Mouse (Mus musculus): ENCODE measurements around the gene Ccnf. TPM values are rescaled to one million over a fixed set of nuclear protein-coding genes. Genes with fewer than 3 reads are reported as not detected.

The Ccnf gene
- total and polyA plus RNA-seq, 2 experiments from 2014 or later, result 7.1 to 10.2 TPM

GRCm38 (mm10) chr17:24250988-24251319, 330 bp downstream of the Ccnf start:
- Histone ChIP-seq H3K9me3 (ENCODE audit: low read length) (no peaks in the 10 kb centered on the region), H3K27me3 (ENCODE audit: insufficient read depth, low read length) (no peaks in the 10 kb centered on the region), H3K4me1 (ENCODE audit: insufficient read depth, low read length) (peaks cover 6% of the 10 kb centered on the region; the same call in 1 of the 2 replicates), H3K4me3 (ENCODE audit: low read length) (peak overlapping the region; percentile 80), H3K4me2 (ENCODE audit: low read depth, low read length) (peak overlapping the region; percentile 86), H3K27ac (no peak overlapping the region; the same call in 1 of the 2 replicates), H3K36me3 (ENCODE audit: insufficient read depth, low read length) (0 out of 2 replicates have a peak, but pooled peaks cover 5% of the 10 kb centered on the region), H3K9ac (replicated peaks; ENCODE audit: low read length) (peak overlapping the region; percentile 71)
- ATAC-seq, result no peak; the same call in 1 of the 2 replicates
- WGBS, result 1% methylated on average over 32 of the region's 32 CpGs
- TF ChIP-seq CTCF (IDR thresholded peaks at IDR 0.05; ENCODE audit: low read depth), result no peak
- DNase-seq (ENCODE audit: low spot score), result no peak

DNA sequence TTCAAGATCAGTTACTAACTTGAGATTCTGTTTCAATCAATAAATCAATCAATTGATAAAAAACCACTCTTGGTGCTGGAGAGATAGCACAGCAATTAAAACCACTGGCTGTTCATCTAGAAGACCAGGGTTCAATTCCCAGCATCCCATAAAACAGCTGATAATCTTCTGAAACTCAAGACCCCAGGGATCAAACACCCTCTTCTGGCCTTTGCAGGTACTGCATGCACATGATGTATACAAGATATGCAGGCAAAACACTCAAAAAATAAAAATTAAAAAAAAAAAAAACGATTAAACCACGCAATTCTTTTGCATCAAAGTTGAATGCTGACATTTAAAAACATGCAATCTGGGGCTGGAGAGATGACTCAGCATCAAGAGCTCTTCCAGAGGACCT, 2.6 kb downstream of the Ccnf start:
- Histone ChIP-seq H3K4me1 (ENCODE audit: insufficient read depth, low read length) (peaks cover 6% of the 10 kb centered on the region; the same call in 1 of the 2 replicates), H3K9me3 (ENCODE audit: low read length) (no peaks in the 10 kb centered on the region), H3K4me2 (ENCODE audit: low read depth, low read length) (no peak overlapping the region), H3K9ac (replicated peaks; ENCODE audit: low read length) (no peak overlapping the region), H3K27me3 (ENCODE audit: insufficient read depth, low read length) (no peaks in the 10 kb centered on the region), H3K36me3 (ENCODE audit: insufficient read depth, low read length) (peaks cover 17% of the 10 kb centered on the region), H3K4me3 (ENCODE audit: low read length) (no peak overlapping the region), H3K27ac (no peak overlapping the region)
- DNase-seq (ENCODE audit: low spot score) (no peak), ATAC-seq (no peak)
- WGBS, result 96% methylated on average over 2 of the region's 2 CpGs
- peak; percentile 28 for TF ChIP-seq CTCF (IDR thresholded peaks at IDR 0.05; ENCODE audit: low read depth)

DNA sequence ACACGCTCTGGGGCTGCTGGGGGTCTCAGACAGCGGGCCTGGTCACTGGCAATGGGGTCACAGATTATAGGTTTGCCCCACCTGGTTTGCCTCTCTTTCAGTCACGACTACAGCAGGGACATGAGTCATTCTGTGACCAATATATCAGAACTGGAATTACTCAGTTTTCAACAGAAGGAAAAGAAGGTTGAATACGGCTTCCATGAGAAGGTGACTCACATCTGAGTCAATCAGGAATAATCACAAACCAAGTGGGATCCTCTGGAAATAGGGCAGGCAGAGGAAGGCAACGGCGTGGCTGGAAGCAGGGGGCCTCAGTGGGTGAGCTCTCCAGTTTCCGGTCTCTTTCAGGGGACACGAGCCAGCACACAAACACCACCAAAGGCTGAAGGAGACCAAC, 7.2 kb downstream of the Ccnf start:
- no peak overlapping the region for H3K9ac ChIP-seq (replicated peaks; ENCODE audit: low read length)
- peaks cover 46% of the 10 kb centered on the region for H3K36me3 ChIP-seq (ENCODE audit: insufficient read depth, low read length)
- no peak overlapping the region for H3K4me3 ChIP-seq (ENCODE audit: low read length)
- no peak overlapping the region for H3K4me2 ChIP-seq (ENCODE audit: low read depth, low read length)
- H3K9me3 ChIP-seq (ENCODE audit: low read length), result no peaks in the 10 kb centered on the region
- no peaks in the 10 kb centered on the region for H3K27me3 ChIP-seq (ENCODE audit: insufficient read depth, low read length)
- H3K27ac ChIP-seq, result no peak overlapping the region
- DNase-seq (ENCODE audit: low spot score) (no peak), ATAC-seq (no peak)
- no peaks in the 10 kb centered on the region for H3K4me1 ChIP-seq (ENCODE audit: insufficient read depth, low read length)
- WGBS, result over 99% methylated on average over 8 of the region's 8 CpGs
- no peak for TF ChIP-seq CTCF (IDR thresholded peaks at IDR 0.05; ENCODE audit: low read depth)

GRCm38 (mm10) chr17:24243311-24243969, 7.8 kb downstream of the Ccnf start:
- H3K27me3 ChIP-seq (ENCODE audit: insufficient read depth, low read length), result no peaks in the 10 kb centered on the region
- ATAC-seq (no peak), DNase-seq (ENCODE audit: low spot score) (peak; percentile 48)
- no peaks in the 10 kb centered on the region for H3K4me1 ChIP-seq (ENCODE audit: insufficient read depth, low read length)
- H3K4me2 ChIP-seq (ENCODE audit: low read depth, low read length), result no peak overlapping the region
- H3K4me3 ChIP-seq (ENCODE audit: low read length), result no peak overlapping the region
- peak; percentile 73 for TF ChIP-seq CTCF (IDR thresholded peaks at IDR 0.05; ENCODE audit: low read depth)
- H3K27ac ChIP-seq, result no peak overlapping the region
- H3K9ac ChIP-seq (replicated peaks; ENCODE audit: low read length), result no peak overlapping the region
- 89% methylated on average over 4 of the region's 4 CpGs for WGBS
- H3K9me3 ChIP-seq (ENCODE audit: low read length), result no peaks in the 10 kb centered on the region
- H3K36me3 ChIP-seq (ENCODE audit: insufficient read depth, low read length), result peaks cover 49% of the 10 kb centered on the region

DNA sequence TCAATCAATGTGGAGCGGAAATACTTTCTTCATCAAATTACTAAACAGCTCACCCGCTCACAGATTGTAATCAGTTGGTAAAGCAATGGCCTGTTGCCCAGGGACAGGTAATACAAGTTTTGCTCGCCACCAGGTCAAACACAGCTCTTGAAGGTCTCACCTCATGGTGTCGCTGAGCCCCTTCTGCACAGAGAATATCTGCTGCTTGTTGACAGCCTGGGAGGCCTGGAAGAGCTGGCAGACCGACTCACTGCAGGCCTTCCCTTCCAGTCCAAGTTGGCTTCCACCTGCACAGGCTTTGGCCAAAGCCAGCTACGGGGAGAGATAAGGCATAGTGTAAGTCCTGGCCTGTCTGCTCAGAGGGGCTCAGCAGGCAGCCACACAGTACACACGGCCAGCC, 14.4 kb downstream of the Ccnf start:
- no peak overlapping the region for H3K4me3 ChIP-seq (ENCODE audit: low read length)
- peaks cover 24% of the 10 kb centered on the region; the same call in 1 of the 2 replicates for H3K36me3 ChIP-seq (ENCODE audit: insufficient read depth, low read length)
- no peak overlapping the region for H3K27ac ChIP-seq
- H3K4me2 ChIP-seq (ENCODE audit: low read depth, low read length), result no peak overlapping the region
- DNase-seq (ENCODE audit: low spot score), result no peak
- no peak for TF ChIP-seq CTCF (IDR thresholded peaks at IDR 0.05; ENCODE audit: low read depth)
- H3K4me1 ChIP-seq (ENCODE audit: insufficient read depth, low read length), result no peaks in the 10 kb centered on the region
- H3K9ac ChIP-seq (replicated peaks; ENCODE audit: low read length), result no peak overlapping the region
- no peak for ATAC-seq
- H3K27me3 ChIP-seq (ENCODE audit: insufficient read depth, low read length), result no peaks in the 10 kb centered on the region
- 95% methylated on average over 7 of the region's 7 CpGs for WGBS
- H3K9me3 ChIP-seq (ENCODE audit: low read length), result no peaks in the 10 kb centered on the region

DNA sequence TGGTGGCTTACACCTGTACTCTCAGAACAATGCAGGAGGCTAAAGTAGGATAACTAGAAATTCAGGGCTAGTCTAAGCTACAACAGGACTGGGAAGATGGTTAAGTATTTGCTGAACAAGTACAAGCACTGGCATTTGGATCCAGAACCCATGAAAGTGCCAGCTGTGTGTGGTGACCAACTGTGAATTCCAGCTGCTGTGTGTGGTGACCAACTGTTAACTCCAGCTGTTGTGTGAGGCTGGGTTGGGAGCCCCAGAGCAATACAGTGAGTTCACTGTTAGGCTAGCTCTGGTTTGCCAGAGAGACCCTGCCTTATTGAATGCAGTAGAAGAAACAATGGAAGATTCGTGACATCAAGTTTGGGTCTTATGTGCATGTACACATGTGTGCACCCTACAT, 14.8 kb downstream of the Ccnf start:
- Histone ChIP-seq H3K4me1 (ENCODE audit: insufficient read depth, low read length) (no peaks in the 10 kb centered on the region), H3K9me3 (ENCODE audit: low read length) (no peaks in the 10 kb centered on the region), H3K27me3 (ENCODE audit: insufficient read depth, low read length) (no peaks in the 10 kb centered on the region), H3K36me3 (ENCODE audit: insufficient read depth, low read length) (peaks cover 22% of the 10 kb centered on the region; the same call in 1 of the 2 replicates), H3K9ac (replicated peaks; ENCODE audit: low read length) (no peak overlapping the region), H3K27ac (no peak overlapping the region), H3K4me2 (ENCODE audit: low read depth, low read length) (no peak overlapping the region), H3K4me3 (ENCODE audit: low read length) (no peak overlapping the region)
- 100% methylated on average over 1 of the region's 1 CpGs for WGBS
- no peak for TF ChIP-seq CTCF (IDR thresholded peaks at IDR 0.05; ENCODE audit: low read depth)
- ATAC-seq, result no peak
- no peak for DNase-seq (ENCODE audit: low spot score)

DNA sequence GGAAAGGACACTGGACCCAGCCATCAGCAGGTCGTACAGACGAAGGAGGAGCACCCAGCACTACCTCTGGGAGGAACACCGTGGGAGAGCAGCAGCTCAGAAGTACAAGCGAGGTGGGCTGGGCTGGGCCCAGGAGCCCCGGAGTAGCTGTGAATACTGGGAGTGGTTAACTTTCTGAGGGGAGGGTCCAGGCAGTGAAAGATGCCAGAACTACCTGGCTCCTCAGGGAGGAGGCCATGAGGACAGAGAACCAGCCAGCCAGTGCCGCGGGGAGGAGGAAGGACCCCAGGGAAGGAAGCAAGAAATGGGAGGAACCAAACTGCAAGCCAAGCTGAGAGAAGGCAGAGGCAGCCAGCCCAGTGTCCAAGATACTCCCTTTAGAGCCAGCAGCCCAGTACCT, 23.3 kb downstream of the Ccnf start:
- peaks cover 47% of the 10 kb centered on the region for H3K36me3 ChIP-seq (ENCODE audit: insufficient read depth, low read length)
- H3K27me3 ChIP-seq (ENCODE audit: insufficient read depth, low read length), result no peaks in the 10 kb centered on the region
- ATAC-seq (no peak), DNase-seq (ENCODE audit: low spot score) (no peak)
- TF ChIP-seq CTCF (IDR thresholded peaks at IDR 0.05; ENCODE audit: low read depth), result no peak
- H3K4me3 ChIP-seq (ENCODE audit: low read length), result no peak overlapping the region
- H3K9ac ChIP-seq (replicated peaks; ENCODE audit: low read length), result no peak overlapping the region
- no peak overlapping the region for H3K27ac ChIP-seq
- H3K4me2 ChIP-seq (ENCODE audit: low read depth, low read length), result no peak overlapping the region
- WGBS, result 91% methylated on average over 7 of the region's 7 CpGs
- no peaks in the 10 kb centered on the region for H3K9me3 ChIP-seq (ENCODE audit: low read length)
- no peaks in the 10 kb centered on the region for H3K4me1 ChIP-seq (ENCODE audit: insufficient read depth, low read length)

Data from hindbrain, postnatal 0 days (tissue).